Mouse (Mus musculus) adipocyte (in vitro differentiated cells): ENCODE data around the gene Inafm1.
A peak's percentile ranks its signal among the peaks of the same experiment; 100 is the strongest.
"Not testable (repeated sequence)": the region's sequence is repeated elsewhere in the genome, so short reads cannot be mapped to it uniquely, and the experiment has no call there.

ENCODE experiments used
- DNase-seq: peaks from one replicate; pipeline ENCODE4 v3.0.0-alpha.2; 2016; ENCODE audit warnings: low spot score

The Inafm1 gene

GRCm38 (mm10) chr7:16263015-16263787 is 10.2 kb downstream of the Inafm1 start:
- peak; percentile 85 for DNase-seq

DNA sequence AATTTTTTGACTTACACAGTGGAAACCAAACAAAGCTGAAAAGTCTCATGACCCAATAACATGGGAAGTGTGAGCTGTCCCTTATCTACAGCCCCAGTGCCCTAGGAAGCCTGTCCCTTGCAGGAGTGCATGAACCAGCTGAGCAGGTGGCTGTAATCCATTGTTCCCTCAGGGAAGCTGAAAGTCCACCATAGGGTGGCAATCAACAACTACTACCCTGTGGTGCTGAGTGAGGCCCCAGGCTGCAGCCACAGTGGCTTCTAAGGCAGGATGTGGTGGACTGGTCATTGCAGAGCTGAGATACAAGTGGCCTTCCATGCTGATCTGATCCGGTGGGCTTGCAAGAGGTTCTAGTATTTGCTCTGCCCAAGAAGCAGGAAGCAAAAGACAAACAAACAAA is 12.3 kb downstream of the Inafm1 start:
- DNase-seq, result no peak

GRCm38 (mm10) chr7:16259110-16259590 is 14.3 kb downstream of the Inafm1 start, which contains the start of gene C5ar1:
TSS of gene C5ar1 (minus strand) at chr7:16259540.
- no peak for DNase-seq

DNA sequence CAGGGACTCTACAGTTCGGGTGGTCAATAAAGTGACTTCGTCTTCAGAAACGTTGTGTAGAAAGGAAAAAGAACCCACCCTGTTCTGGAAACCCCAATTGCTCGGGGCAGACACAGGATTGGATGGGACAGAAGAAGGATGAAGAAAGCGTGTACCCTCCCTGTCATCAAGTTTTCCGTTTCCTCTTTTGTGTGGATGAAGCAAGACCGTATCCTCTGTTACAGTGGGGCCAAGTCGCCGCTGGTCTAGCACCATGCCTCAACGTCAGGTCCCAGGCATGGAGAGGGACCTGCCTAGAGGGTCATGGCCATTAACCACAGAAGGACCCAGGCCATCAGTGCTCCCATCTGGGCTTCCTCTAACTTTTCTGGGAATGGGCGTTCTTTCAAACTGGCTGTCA is 15.6 kb downstream of the Inafm1 start:
- no peak for DNase-seq

GRCm38 (mm10) chr7:16255963-16256362 is 17.5 kb downstream of the Inafm1 start:
- not testable (repeated sequence) for DNase-seq

GRCm38 (mm10) chr7:16254195-16254594 is 19.2 kb downstream of the Inafm1 start:
- DNase-seq, result no peak

GRCm38 (mm10) chr7:16250687-16251086 is 22.7 kb downstream of the Inafm1 start:
- no peak for DNase-seq

DNA sequence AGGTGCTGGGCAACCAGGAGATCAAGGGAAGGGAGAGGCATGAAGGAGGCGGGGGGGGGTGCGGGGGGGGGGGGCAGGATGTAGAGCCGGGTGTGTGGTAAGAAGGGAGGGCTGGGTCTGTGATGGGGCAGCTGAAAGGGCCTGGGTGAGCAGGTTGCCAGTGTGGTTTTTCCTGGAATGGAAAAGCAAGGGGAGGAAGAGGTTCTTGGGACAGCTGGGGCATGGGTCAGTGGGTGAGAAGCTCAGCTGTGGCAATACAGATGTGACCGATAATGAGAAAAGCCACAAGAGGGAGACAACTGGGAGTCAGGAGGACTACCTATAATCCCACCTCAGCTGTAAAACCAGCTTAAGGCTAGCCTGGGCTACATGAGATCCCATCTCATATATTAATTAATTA is 27.5 kb downstream of the Inafm1 start:
- peak; percentile 64 for DNase-seq

- DNase-seq, result no peak
Measured at GRCm38 (mm10) chr7:16244067-16244466, 29.4 kb downstream of the Inafm1 start, which contains the start of gene C5ar2. TSS of gene C5ar2 (minus strand) at chr7:16244154.

DNA sequence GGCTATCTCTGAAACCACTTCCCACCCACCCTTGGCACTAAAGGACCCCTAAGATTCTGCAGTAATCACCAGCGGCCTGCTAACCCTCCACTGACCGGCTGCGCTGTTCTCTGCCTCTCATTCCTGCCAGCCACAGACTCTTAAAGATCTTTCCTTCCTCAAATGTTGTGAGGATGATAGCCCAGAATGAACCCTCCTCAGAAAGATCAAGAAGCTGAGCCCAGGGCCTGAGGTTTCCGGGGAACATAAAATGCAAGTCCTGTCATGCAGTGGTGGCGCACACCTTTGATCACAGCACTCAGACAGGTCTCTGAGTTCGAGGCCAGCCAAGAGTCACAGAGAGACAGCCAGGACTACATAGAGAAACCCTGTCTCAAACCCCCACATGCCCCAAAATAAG is 31.2 kb downstream of the Inafm1 start:
- DNase-seq, result no peak

GRCm38 (mm10) chr7:16241787-16242186 is 31.6 kb downstream of the Inafm1 start:
- DNase-seq, result no peak

- no peak for DNase-seq
Measured at GRCm38 (mm10) chr7:16240978-16241303, 32.5 kb downstream of the Inafm1 start.

- DNase-seq, result no peak
Measured at GRCm38 (mm10) chr7:16240281-16240977, 33.0 kb downstream of the Inafm1 start.

DNA sequence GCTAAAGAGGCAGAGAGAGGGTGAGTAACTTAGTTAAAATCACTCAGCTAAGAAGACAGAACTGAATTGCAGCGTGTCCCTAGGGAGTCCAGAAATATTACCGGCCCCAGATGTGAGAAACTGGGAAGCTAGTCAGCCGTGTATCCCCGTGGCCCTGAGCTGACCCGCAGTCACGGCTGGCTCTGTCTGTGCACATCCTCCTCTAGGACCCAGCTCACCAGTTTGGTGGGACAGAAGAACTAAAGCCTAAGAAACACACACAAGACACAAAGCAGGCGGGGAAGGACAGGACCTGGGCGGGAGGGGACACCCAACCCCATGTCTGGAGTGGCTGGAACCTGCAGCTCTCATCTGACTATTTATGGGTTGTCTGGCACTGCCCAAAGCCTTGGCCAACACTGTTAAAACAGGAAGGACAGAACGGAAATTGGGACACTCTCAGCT is 33.8 kb downstream of the Inafm1 start:
- peak; percentile 35 for DNase-seq

DNA sequence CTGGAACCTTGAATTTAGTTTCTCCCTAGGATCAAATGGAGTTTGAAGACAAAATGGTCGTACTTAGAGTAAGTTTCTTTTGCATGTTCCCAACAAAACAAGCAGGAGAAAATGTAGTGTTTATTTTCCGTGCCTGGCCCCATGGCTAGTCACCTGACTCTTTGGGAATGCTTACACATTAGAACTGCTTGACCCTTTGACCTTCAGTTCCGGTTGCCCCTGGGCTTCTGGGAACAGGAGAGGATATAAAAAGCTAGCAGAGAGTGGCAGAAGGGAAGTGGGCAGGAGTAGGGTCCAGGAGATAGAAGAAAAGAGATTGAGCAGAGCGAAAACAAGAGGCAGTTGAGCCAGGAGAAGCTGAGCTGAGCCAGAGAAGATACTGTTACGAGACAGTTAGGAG is 43.5 kb downstream of the Inafm1 start:
- DNase-seq, result peak; percentile 24
